8 mouse cellular contexts compared by ENCODE assay signal in the genomic region with DNA sequence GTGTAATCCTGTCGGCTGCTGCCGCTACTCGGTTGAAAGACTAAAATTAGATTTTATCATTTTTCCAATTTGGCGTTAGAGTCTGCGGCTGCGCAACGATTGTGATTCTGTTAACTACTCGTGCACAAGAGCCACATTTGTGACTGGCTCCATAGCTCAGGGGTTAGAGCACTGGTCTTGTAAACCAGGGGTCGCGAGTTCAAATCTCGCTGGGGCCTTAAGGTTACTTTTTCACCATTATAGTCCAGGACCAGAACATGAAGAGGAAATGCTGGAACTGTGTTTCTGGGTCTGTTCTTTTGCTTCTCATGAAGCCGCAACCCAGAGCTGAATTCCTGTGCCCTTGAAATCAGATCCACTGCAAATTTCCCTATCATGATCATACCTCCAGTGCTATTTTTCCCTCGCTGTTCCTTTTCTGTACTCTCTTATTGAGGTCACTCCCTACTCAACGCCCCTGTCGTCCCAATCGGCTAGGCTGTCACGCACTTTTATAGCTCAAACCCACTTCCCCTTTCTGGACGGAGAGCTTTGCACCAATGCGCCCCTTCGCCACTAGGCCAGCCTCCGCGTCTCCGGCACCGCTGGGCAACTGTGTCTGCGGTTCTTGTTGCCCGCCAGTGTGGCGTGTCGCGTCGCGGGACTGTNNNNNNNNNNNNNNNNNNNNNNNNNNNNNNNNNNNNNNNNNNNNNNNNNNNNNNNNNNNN. TPM values are rescaled to one million over a fixed set of nuclear protein-coding genes. Genes with fewer than 3 reads are reported as not detected.
DNase-seq lines count a peak whose midpoint lies in the region; ATAC-seq and TF ChIP-seq lines count a peak whose summit lies in the region.

No protein-coding gene starts in this region.

- no peak overlapping the region for H3K27ac ChIP-seq in cortical plate, adult 2 months (ENCODE audit: insufficient read depth, low read length)

- peaks cover 4% of the 10 kb centered on the region for H3K4me1 ChIP-seq in cortical plate, adult 2 months (ENCODE audit: control insufficient read depth, insufficient read depth, low read length)

- TF ChIP-seq POLR2A in cortical plate, adult 2 months (IDR thresholded peaks at IDR 0.05; ENCODE audit: extremely low read depth, insufficient read depth, low read length): no peak

- TF ChIP-seq CTCF in cortical plate, adult 2 months (IDR thresholded peaks at IDR 0.05; ENCODE audit: extremely low read depth, insufficient read depth, low read length): no peak

- peak; percentile 47 for ATAC-seq in inflammation-experienced regulatory T-cells, adult 6 months
- peak; percentile 49 for ATAC-seq in megakaryocyte progenitor cell, adult 5-6 weeks (replicated peaks; ENCODE audit: poor library complexity)

- H3K4me3 ChIP-seq in cortical plate, adult 2 months (ENCODE audit: insufficient read depth, low read length): peak overlapping the region; percentile 91

- intact Hi-C loops in left cerebral cortex, postnatal 10 days (cut with DNase I): no loop called here

- DNase-seq in adrenal gland, adult (ENCODE audit: inconsistent age in 2 of 2, low spot score in 1 of 2): peak; percentile 91 to 99
- DNase-seq in gastrocnemius, postnatal 10 days: peak; percentile 82
- peak; percentile 80 to 88 for DNase-seq in left cerebral cortex, postnatal 10 days (ENCODE audit: extremely low spot score in 1 of 2, low spot score in 2 of 2)
- DNase-seq in right cerebral cortex, postnatal 14 days: peak; percentile 76
- DNase-seq in urinary bladder, postnatal 4 days (ENCODE audit: low spot score in 2 of 2): peak; percentile 73 to 86

RNA-seq across cellular contexts. Expression of a gene that starts 17.9 kb away (rescaled TPM):
- 9.5 and 11.4 TPM in 2 replicates for polyA plus RNA-seq in cortical plate, adult 2 months (2012; rRNA removed)
- 1 to 10 TPM; 5.9 to 7.0 TPM for total RNA-seq in gastrocnemius, postnatal 10 days (2021)
- polyA plus RNA-seq in inflammation-experienced regulatory T-cells, adult 6 months (2017; shearing (Covaris generic)): 100 to 1,000 TPM; 172 to 210 (median 188) TPM
- total RNA-seq in left cerebral cortex, postnatal 10 days (2021): 1 to 10 TPM; 2.8 to 3.6 TPM
- total RNA-seq in megakaryocyte progenitor cell, adult 5-6 weeks (2015): 44.1 and 45.1 TPM in 2 replicates
- 32.4 and 34.9 TPM in 2 replicates for total RNA-seq in megakaryocyte progenitor cell, adult 5-6 weeks (2017)

RNA-seq across cellular contexts. Expression of a gene that starts 27.2 kb away (rescaled TPM):
- 33.8 and 40.1 TPM in 2 replicates for polyA plus RNA-seq in cortical plate, adult 2 months (2012; rRNA removed)
- 1 to 10 TPM; 1.8 to 3.6 TPM for total RNA-seq in gastrocnemius, postnatal 10 days (2021)
- polyA plus RNA-seq in inflammation-experienced regulatory T-cells, adult 6 months (2017; shearing (Covaris generic)): 1 to 10 TPM; 1.3 to 2.8 (median 2.5) TPM
- 1 to 10 TPM in 1 of 2 experiments, under 1 TPM in 1; 0.75 to 1.6 TPM for total RNA-seq in left cerebral cortex, postnatal 10 days (2021)
- total RNA-seq in megakaryocyte progenitor cell, adult 5-6 weeks (2015): 4.6 and 6.8 TPM in 2 replicates
- 14.6 and 22.1 TPM in 2 replicates for total RNA-seq in megakaryocyte progenitor cell, adult 5-6 weeks (2017)

RNA-seq across cellular contexts. Expression of a gene that starts 27.7 kb away (rescaled TPM):
- polyA plus RNA-seq in cortical plate, adult 2 months (2012; rRNA removed): 4.2 and 4.3 TPM in 2 replicates
- 100 to 1,000 TPM; 107 to 110 TPM for total RNA-seq in gastrocnemius, postnatal 10 days (2021)
- polyA plus RNA-seq in inflammation-experienced regulatory T-cells, adult 6 months (2017; shearing (Covaris generic)): 1 to 10 TPM in 2 of 3 experiments, under 1 TPM in 1; 0.58 to 2.1 (median 1.1) TPM
- total RNA-seq in left cerebral cortex, postnatal 10 days (2021): 1 to 10 TPM; 3.0 to 3.1 TPM
- total RNA-seq in megakaryocyte progenitor cell, adult 5-6 weeks (2015): 0.12 and 0.32 TPM in 2 replicates
- 0.51 and 3.5 TPM in 2 replicates for total RNA-seq in megakaryocyte progenitor cell, adult 5-6 weeks (2017)

RNA-seq across cellular contexts. Expression of a gene that starts 36.5 kb away (rescaled TPM):
- 43.1 and 46.7 TPM in 2 replicates for polyA plus RNA-seq in cortical plate, adult 2 months (2012; rRNA removed)
- total RNA-seq in gastrocnemius, postnatal 10 days (2021): 10 to 100 TPM; 22.2 to 22.8 TPM
- polyA plus RNA-seq in inflammation-experienced regulatory T-cells, adult 6 months (2017; shearing (Covaris generic)): 1 to 10 TPM; 2.5 to 4.6 (median 3.3) TPM
- total RNA-seq in left cerebral cortex, postnatal 10 days (2021): 10 to 100 TPM; 44.0 to 48.2 TPM
- 11.7 and 12.6 TPM in 2 replicates for total RNA-seq in megakaryocyte progenitor cell, adult 5-6 weeks (2015)
- total RNA-seq in megakaryocyte progenitor cell, adult 5-6 weeks (2017): 63.3 and 72.7 TPM in 2 replicates

RNA-seq across cellular contexts. Expression of a gene that starts 48.4 kb away (rescaled TPM):
- polyA plus RNA-seq in cortical plate, adult 2 months (2012; rRNA removed): 0.19 and 0.23 TPM in 2 replicates
- total RNA-seq in gastrocnemius, postnatal 10 days (2021): under 1 TPM; 0.49 to 0.52 TPM
- under 1 TPM; 0.22 to 0.59 (median 0.56) TPM for polyA plus RNA-seq in inflammation-experienced regulatory T-cells, adult 6 months (2017; shearing (Covaris generic))
- total RNA-seq in left cerebral cortex, postnatal 10 days (2021): under 1 TPM; 0.28 to 0.43 TPM
- total RNA-seq in megakaryocyte progenitor cell, adult 5-6 weeks (2015): 0.39 and 0.84 TPM in 2 replicates
- 0.27 and 0.83 TPM in 2 replicates for total RNA-seq in megakaryocyte progenitor cell, adult 5-6 weeks (2017)

Comparison
In these comparisons a context has a peak if more than half of its experiments do, and no peak if none do; other contexts are left out.
1. RNA of a gene that starts 17.9 kb away (total RNA-seq): 32.4 to 45.1 TPM in megakaryocyte progenitor cell, adult 5-6 weeks; 5.9 to 7.0 TPM in gastrocnemius, postnatal 10 days and 2.8 to 3.6 TPM in left cerebral cortex, postnatal 10 days; every median in the first group is over 4 times any median in the second.
2. RNA of a gene that starts 27.7 kb away (total RNA-seq): 107 to 110 TPM in gastrocnemius, postnatal 10 days; 0.12 to 3.5 TPM in megakaryocyte progenitor cell, adult 5-6 weeks and 3.0 to 3.1 TPM in left cerebral cortex, postnatal 10 days; every median in the first group is over 10 times any median in the second.
3. Peak in every context shown above with its lines, with median percentiles within 50 percentile points of each other: DNase-seq.